Mouse (Mus musculus) forebrain, embryonic 11.5 days (tissue): ENCODE data around the gene Aldh18a1. TPM values are rescaled to one million over a fixed set of nuclear protein-coding genes. Genes with fewer than 3 reads are reported as not detected.

Experiments used
- ATAC-seq: fragments of 200-750 bp; cut with Nextera tagmentation; replicated peaks from 2 replicates; pipeline ENCODE4 v1.8.0; 2017; ENCODE audit warnings: moderate TSS enrichment; ENCODE audit not compliant: low FRiP score
- DNase-seq: peaks from one replicate; pipeline ENCODE4 v3.0.0-alpha.2; 2017; ENCODE audit warnings: low spot score
- H3K27ac ChIP-seq: fragments of 300-500 bp; sonication (generic); 2 replicates; pipeline ENCODE4 v1.5.1; 2014; ENCODE audit warnings: low read depth, low read length
- H3K27me3 ChIP-seq: fragments of 300-500 bp; sonication (generic); 2 replicates; pipeline ENCODE4 v1.6.1; 2014; ENCODE audit warnings: mild to moderate bottlenecking, low read length, mixed read lengths; ENCODE audit not compliant: control insufficient read depth, insufficient read depth
- H3K36me3 ChIP-seq: fragments of 300-500 bp; sonication (generic); 2 replicates; pipeline ENCODE4 v1.6.1; 2014; ENCODE audit warnings: mild to moderate bottlenecking, low read length, moderate library complexity, mixed read lengths; ENCODE audit not compliant: control insufficient read depth, insufficient read depth
- H3K4me1 ChIP-seq: fragments of 300-500 bp; sonication (generic); replicated peaks from 2 replicates; pipeline ENCODE4 v1.6.1; 2014; ENCODE audit warnings: low read length, mixed read lengths; ENCODE audit not compliant: control insufficient read depth, insufficient read depth
- H3K4me2 ChIP-seq: fragments of 300-500 bp; sonication (generic); 2 replicates; pipeline ENCODE4 v1.6.1; 2014; ENCODE audit warnings: low read depth, mild to moderate bottlenecking, low read length, moderate library complexity, mixed read lengths; ENCODE audit not compliant: severe bottlenecking
- H3K4me3 ChIP-seq: fragments of 300-500 bp; sonication (generic); 2 replicates; pipeline ENCODE4 v1.5.1; 2014; ENCODE audit warnings: low read depth, low read length
- H3K9ac ChIP-seq: fragments of 300-500 bp; sonication (generic); 2 replicates; pipeline ENCODE4 v1.6.1; 2014; ENCODE audit warnings: low read length
- H3K9me3 ChIP-seq: fragments of 300-500 bp; sonication (generic); 2 replicates; pipeline ENCODE4 v1.6.1; 2016; ENCODE audit warnings: low read length, mixed read lengths; ENCODE audit not compliant: control insufficient read depth
- WGBS: fragments of 180-500 bp; shearing (Covaris S2); extraction: QIAGEN DNeasy Blood & Tissue Kit; methylation state at CpG from one replicate; pipeline ENCODE4 v1.1.7; 2014; 5-methylcytosine and 5-hydroxymethylcytosine counted together
- polyA plus RNA-seq: library from polyadenylated mRNA; unstranded; fragments of >200 nt; fragmentation: Nextera tagmentation; extraction: Ambion mirVana; gene quantifications from 2 replicates; pipeline ENCODE4 v1.2.1, GENCODE M21; 2014

The Aldh18a1 gene
- polyA plus RNA-seq, 1 experiment from 2014 or later: 109 TPM

DNA sequence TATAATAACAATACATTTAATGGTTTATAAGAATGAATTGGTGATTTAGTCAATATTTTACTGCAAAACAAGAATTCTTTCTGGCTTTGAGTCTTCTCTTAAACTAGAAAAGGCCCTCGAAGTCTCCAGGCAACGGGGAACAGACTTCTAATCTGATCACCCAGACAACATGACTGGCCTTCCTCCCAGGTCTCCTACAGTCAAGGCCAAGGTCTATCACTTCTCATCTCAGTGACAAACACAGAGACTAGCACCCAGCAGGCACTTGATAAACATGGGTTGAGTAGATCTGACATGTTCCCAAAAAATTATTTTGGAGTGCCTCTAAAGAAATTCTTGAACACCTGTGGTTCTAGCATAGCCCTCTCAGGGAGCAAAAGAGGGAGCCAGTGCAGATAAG is 57.9 kb downstream of the Aldh18a1 start:
- DNase-seq (no peak), ATAC-seq (no peak)
- H3K27me3 ChIP-seq: no peaks in the 10 kb centered on the region
- H3K4me3 ChIP-seq: no peak overlapping the region
- no peaks in the 10 kb centered on the region for H3K4me1 ChIP-seq
- 92% methylated on average over 2 of the region's 2 CpGs for WGBS
- H3K4me2 ChIP-seq: no peak overlapping the region
- no peaks in the 10 kb centered on the region for H3K9me3 ChIP-seq
- H3K9ac ChIP-seq: no peak overlapping the region
- H3K36me3 ChIP-seq: no peaks in the 10 kb centered on the region
- H3K27ac ChIP-seq: no peak overlapping the region

DNA sequence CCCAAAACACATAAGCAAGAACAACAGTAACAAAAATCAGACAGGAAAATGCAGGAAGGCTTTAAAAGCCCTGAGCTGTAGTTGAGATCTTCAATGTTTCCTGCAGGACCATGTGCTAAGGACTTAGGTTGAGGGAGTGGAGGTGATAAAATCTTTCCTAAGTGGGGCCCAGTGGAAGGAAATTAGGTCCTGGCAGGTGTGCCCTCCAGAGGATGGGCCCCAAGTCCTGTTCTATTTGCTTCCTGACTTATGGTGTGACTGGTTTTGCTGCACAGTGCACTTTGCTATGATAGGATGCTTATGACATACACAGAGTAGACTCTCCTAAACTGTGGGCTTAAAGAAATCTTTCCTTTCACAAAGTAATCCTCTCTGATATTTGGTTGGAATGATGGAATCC is 60.0 kb downstream of the Aldh18a1 start:
- Histone ChIP-seq H3K9ac (no peak overlapping the region), H3K36me3 (no peaks in the 10 kb centered on the region)
- ATAC-seq: no peak

DNA sequence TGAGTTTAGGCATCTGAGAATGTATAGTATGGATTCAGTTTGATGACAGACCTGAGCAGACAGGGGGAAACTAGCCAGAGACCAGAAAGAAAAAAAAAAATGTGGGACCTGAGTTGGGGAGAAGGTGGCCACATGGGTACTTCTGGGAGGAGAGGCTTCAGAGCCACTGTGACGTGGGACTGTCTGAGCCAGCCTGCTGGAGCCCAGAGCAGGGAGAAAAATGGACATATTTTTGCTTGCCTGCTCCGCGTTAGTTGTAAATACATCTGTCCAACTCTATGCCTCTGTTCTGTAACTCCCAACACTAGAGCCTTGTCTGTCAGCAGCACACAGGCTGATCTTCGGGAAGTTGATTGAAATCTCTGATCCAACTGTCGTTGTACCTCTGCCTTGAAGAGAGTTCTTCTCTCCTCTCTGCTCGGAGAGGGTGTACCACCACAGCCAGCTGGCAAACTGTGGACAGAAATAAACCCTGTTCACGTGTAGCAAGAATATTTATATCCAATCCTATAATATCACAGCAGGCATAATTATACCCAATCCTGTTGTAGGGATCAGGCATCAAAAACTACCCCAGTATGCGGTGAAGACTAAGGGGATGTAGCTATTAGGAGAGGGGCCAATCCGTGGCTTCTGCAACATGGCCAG is 61.8 kb downstream of the Aldh18a1 start:
- Histone ChIP-seq H3K4me1 (no peaks in the 10 kb centered on the region), H3K4me2 (no peak overlapping the region), H3K9ac (no peak overlapping the region), H3K36me3 (no peaks in the 10 kb centered on the region), H3K9me3 (no peaks in the 10 kb centered on the region), H3K27ac (no peak overlapping the region), H3K4me3 (no peak overlapping the region), H3K27me3 (no peaks in the 10 kb centered on the region)
- 82% methylated on average over 9 of the region's 9 CpGs for WGBS
- DNase-seq: no peak
- ATAC-seq: no peak

More for the DNA sequence above, 60.0 kb downstream of the Aldh18a1 start:
- Histone ChIP-seq H3K27ac (no peak overlapping the region), H3K4me1 (no peaks in the 10 kb centered on the region), H3K4me2 (no peak overlapping the region), H3K4me3 (no peak overlapping the region), H3K9me3 (no peaks in the 10 kb centered on the region), H3K27me3 (no peaks in the 10 kb centered on the region)
- no peak for DNase-seq

DNA sequence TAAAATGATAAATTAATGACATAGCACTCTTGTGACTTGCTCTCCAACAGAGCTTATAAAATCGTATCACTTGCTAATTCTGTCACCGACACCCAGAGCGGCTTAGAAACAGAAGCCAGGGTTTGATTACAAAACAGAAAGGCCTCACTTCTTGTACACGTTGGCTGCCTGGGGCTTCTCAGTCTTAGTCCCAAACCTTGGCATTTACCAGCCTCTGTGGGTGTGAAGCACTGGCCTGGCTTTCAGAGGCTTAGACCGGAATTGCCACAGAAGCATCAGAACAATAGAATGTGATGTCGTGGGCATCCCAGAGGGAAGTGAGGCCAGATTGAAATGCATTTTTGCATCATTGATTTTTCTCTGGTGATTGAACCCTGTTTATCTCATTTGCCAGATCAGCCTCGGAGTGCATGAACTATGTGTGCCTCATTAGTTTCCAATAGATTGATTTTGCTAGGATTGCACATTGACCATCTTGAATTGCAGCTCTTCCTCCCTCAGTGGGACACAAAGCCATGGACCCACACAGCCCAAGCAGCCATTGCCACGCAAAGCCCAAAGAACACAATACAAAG is 64.7 kb downstream of the Aldh18a1 start:
- no peaks in the 10 kb centered on the region for H3K4me1 ChIP-seq
- no peak overlapping the region for H3K9ac ChIP-seq
- H3K27me3 ChIP-seq: no peaks in the 10 kb centered on the region
- no peak overlapping the region for H3K4me2 ChIP-seq
- no peak overlapping the region for H3K4me3 ChIP-seq
- no peaks in the 10 kb centered on the region for H3K9me3 ChIP-seq
- no peak for DNase-seq
- 58% methylated on average over 8 of the region's 8 CpGs for WGBS
- ATAC-seq: no peak
- no peak overlapping the region for H3K27ac ChIP-seq
- no peaks in the 10 kb centered on the region for H3K36me3 ChIP-seq

DNA sequence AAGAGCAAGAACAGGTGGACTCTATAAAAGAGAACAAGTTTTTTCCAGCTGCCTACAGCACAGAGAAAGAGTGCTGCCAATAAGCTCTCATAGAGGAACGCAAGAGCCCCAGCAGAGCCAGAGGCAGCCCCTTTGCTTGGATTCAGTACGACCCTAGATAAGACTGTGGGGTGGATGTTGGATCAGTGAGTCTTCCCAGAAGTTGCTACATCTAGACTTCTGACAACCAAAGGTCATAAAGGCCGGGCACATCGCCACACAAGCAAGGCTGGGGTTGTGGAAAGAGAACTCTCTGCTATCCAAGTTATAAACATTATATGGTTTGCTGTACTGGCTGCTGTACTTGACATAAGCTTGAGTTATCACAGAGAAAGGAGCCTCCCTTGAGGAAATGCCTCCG is 67.9 kb downstream of the Aldh18a1 start:
- H3K4me2 ChIP-seq: no peak overlapping the region
- 86% methylated on average over 5 of the region's 5 CpGs for WGBS
- no peak overlapping the region for H3K27ac ChIP-seq
- H3K27me3 ChIP-seq: no peaks in the 10 kb centered on the region
- DNase-seq (no peak), ATAC-seq (no peak)
- H3K9ac ChIP-seq: no peak overlapping the region
- H3K4me3 ChIP-seq: no peak overlapping the region
- H3K36me3 ChIP-seq: no peaks in the 10 kb centered on the region
- H3K9me3 ChIP-seq: no peaks in the 10 kb centered on the region
- no peaks in the 10 kb centered on the region for H3K4me1 ChIP-seq

DNA sequence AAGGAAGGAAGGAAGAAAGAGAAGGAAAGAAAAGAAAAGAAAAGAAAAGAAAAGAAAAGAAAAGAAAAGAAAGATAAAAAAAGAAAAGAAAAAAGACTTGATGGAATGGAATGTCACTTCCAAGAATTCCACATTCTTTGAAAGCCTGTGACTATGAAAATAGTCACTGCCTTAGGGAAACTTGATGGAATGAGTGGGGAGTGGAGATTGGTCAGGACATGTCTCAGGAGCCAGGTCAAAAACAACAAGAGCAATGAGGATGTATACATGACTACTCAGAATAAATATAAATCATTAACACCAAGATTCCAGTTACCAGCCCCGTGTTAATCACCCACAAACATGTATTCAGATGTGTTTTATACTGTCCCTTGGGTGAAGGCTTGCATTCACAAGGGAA is 69.6 kb downstream of the Aldh18a1 start:
- H3K36me3 ChIP-seq: no peaks in the 10 kb centered on the region

DNA sequence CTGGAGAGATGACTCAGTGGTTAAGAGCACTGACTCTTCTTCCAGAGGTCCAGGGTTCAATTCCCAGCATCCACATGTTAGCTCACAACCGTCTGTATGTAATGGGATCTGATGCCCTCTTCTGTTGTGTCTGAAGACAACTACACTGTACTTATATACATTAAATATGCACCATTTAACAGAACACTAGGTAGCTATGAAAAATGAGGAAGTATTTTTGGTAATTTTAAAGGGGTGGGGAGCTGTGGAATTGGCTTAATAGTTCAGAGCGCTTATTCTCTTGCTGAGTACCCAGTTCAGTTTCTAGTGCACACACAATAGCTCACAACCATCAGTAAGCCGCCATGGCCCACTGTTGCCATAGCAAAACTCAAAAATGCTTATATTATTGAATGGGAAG is 72.7 kb downstream of the Aldh18a1 start:
- Histone ChIP-seq H3K4me1 (peaks cover 2% of the 10 kb centered on the region; the same call in 1 of the 2 replicates), H3K4me3 (no peak overlapping the region), H3K9ac (no peak overlapping the region), H3K27ac (no peak overlapping the region), H3K36me3 (no peaks in the 10 kb centered on the region), H3K9me3 (no peaks in the 10 kb centered on the region), H3K4me2 (no peak overlapping the region), H3K27me3 (no peaks in the 10 kb centered on the region)
- 90% methylated on average over 3 of the region's 3 CpGs for WGBS
- ATAC-seq: no peak
- DNase-seq: no peak

More for the DNA sequence above, 69.6 kb downstream of the Aldh18a1 start:
- Histone ChIP-seq H3K27me3 (no peaks in the 10 kb centered on the region), H3K4me3 (no peak overlapping the region), H3K9ac (no peak overlapping the region), H3K9me3 (no peaks in the 10 kb centered on the region), H3K4me1 (no peaks in the 10 kb centered on the region), H3K27ac (no peak overlapping the region), H3K4me2 (no peak overlapping the region)
- 74% methylated on average over 1 of the region's 1 CpGs for WGBS
- DNase-seq (no peak), ATAC-seq (no peak)

DNA sequence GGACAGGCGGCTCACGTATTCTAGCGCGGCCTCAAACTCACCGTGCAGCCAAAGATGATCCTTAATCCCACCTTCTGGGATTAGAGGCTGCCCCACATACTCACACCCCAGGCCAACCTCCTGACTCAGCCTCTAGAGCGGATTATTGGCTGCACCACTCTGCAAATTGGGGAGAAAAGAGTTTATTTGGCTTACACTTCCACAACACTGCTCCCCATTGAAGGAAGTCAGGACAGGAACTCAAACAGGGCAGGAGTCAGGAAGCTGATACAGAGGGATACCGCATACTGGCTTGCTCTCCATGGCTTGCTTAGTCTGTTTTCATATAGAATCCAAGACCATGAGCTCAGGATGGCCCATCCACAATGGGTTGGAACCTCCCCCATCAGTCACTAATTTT is 73.9 kb downstream of the Aldh18a1 start:
- no peak overlapping the region for H3K4me2 ChIP-seq
- ATAC-seq (no peak), DNase-seq (no peak)
- H3K36me3 ChIP-seq: no peaks in the 10 kb centered on the region
- no peak overlapping the region for H3K9ac ChIP-seq
- no peaks in the 10 kb centered on the region for H3K9me3 ChIP-seq
- 78% methylated on average over 7 of the region's 7 CpGs for WGBS
- H3K27ac ChIP-seq: no peak overlapping the region
- no peak overlapping the region for H3K4me3 ChIP-seq
- H3K4me1 ChIP-seq: peaks cover 2% of the 10 kb centered on the region; the same call in 1 of the 2 replicates
- H3K27me3 ChIP-seq: no peaks in the 10 kb centered on the region

DNA sequence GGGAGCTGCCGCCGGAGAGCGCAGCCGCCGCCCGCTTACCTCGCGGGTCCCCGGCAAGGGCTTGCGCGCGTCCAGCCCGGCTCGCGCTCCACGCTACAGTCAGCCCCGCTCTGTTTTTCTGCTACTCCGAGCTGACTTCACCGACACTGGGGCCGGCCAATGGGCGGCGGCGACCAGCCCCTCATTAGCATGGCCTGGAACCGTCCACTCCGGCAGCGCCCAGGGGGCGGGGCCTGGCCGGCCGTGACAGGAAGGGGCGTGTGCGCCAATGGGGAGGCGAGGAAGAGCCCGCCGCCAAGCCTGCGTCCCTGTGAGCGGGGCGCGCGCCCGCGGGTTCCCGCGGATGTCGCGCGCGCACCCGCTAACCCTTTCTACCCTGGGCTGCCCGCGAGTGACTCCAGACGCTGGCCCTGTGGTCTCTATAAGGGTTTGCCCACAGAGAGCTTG is 74.6 kb downstream of the Aldh18a1 start, which contains the start of gene Sorbs1:
TSS of gene Sorbs1 (minus strand) at position 148 of the 447 bp plus-strand sequence.
- H3K4me2 ChIP-seq: peak within 1 kb of the TSS; percentile 88
- no peaks in the 10 kb centered on the region for H3K27me3 ChIP-seq
- ATAC-seq (peak; percentile 99), DNase-seq (peak; percentile 98)
- H3K4me1 ChIP-seq: peaks cover 2% of the 10 kb centered on the region; the same call in 1 of the 2 replicates
- under 1% methylated on average over 43 of the region's 51 CpGs for WGBS
- H3K4me3 ChIP-seq: peak within 1 kb of the TSS; percentile 75
- H3K9ac ChIP-seq: peak within 1 kb of the TSS; percentile 75
- H3K27ac ChIP-seq: peak within 1 kb of the TSS; percentile 87
- no peaks in the 10 kb centered on the region for H3K36me3 ChIP-seq
- H3K9me3 ChIP-seq: no peaks in the 10 kb centered on the region
